Mouse (Mus musculus): ENCODE measurements around the gene Por. TPM values are rescaled to one million over a fixed set of nuclear protein-coding genes. Genes with fewer than 3 reads are reported as not detected.
A peak's percentile ranks its signal among the peaks of the same experiment; 100 is the strongest.

The Por gene
- total and polyA plus RNA-seq, 3 experiments = 40.3 to 64.4 TPM; not detected in 1

GRCm38 (mm10) chr5:135621725-135622124 is 48.1 kb upstream of the Por start:
- DNase-seq (ENCODE audit: low read depth, low spot score) = peak; percentile 57
- Histone ChIP-seq H3K4me1 (ENCODE audit: control insufficient read depth in 1 of 2, insufficient read depth in 2 of 2, low read length in 2 of 2) (peaks cover 0 to 7% of the 10 kb centered on the region in 2 experiments; a peak in 1 of 4 replicates), H3K79me2 (ENCODE audit: control insufficient read depth, insufficient read depth, low read length, poor library complexity) (no peaks in the 10 kb centered on the region), H3K9ac (ENCODE audit: control insufficient read depth, low read depth, low read length, poor library complexity, severe bottlenecking) (no peak overlapping the region), H3K36me3 (ENCODE audit: control insufficient read depth in 1 of 2, insufficient read depth in 2 of 2, low read length in 2 of 2) (no peaks in the 10 kb centered on the region), H3K4me3 (ENCODE audit: control insufficient read depth in 1 of 2, insufficient read depth in 1 of 2, low read depth in 2 of 2, low read length in 2 of 2) (no peak overlapping the region), H3K9me3 (replicated peaks; ENCODE audit: insufficient read depth, low read length) (no peaks in the 10 kb centered on the region), H3K27ac (ENCODE audit: control insufficient read depth, low read depth, low read length) (no peak overlapping the region), H3K27me3 (ENCODE audit: control insufficient read depth in 1 of 2, insufficient read depth in 2 of 2, low read length in 2 of 2) (peaks cover 0 to 2% of the 10 kb centered on the region in 2 experiments; a peak in 2 of 4 replicates)
- TF ChIP-seq E2F4 (IDR thresholded peaks at IDR 0.05; ENCODE audit: borderline replicate concordance, low read depth, low read length) = no peak
- peak; percentile 16 to 24; a peak in 2 of 4 replicates for TF ChIP-seq EP300 (IDR thresholded peaks at IDR 0.05; ENCODE audit: low read depth in 1 of 2, low read length in 2 of 2)
- TF ChIP-seq TAL1 (IDR thresholded peaks at IDR 0.05; ENCODE audit: low read length) = peak; percentile 12; the same call in 1 of the 2 replicates
- no peak for TF ChIP-seq USF1 (IDR thresholded peaks at IDR 0.05; ENCODE audit: low read depth, low read length)

- H3K27ac ChIP-seq (ENCODE audit: control insufficient read depth, low read depth, low read length) = no peak overlapping the region
- no peaks in the 10 kb centered on the region for H3K36me3 ChIP-seq (ENCODE audit: control insufficient read depth in 1 of 2, insufficient read depth in 2 of 2, low read length in 2 of 2)
- H3K79me2 ChIP-seq (ENCODE audit: control insufficient read depth, insufficient read depth, low read length, poor library complexity) = no peaks in the 10 kb centered on the region
- H3K4me1 ChIP-seq (ENCODE audit: control insufficient read depth in 1 of 2, insufficient read depth in 2 of 2, low read length in 2 of 2) = peaks cover 0 to 7% of the 10 kb centered on the region in 2 experiments; a peak in 1 of 4 replicates
- no peaks in the 10 kb centered on the region for H3K9me3 ChIP-seq (replicated peaks; ENCODE audit: insufficient read depth, low read length)
- TF ChIP-seq GABPA (IDR thresholded peaks at IDR 0.05; ENCODE audit: low read depth, low read length) (no peak), CTCF (IDR thresholded peaks at IDR 0.05 in 2 of 3, conservative IDR thresholded peaks at IDR 0.05 in 1 of 3; ENCODE audit: control insufficient read depth in 1 of 3, insufficient read depth in 1 of 3, low read depth in 2 of 3, low read length in 3 of 3, poor library complexity in 1 of 3, severe bottlenecking in 1 of 3) (no peak), MEF2A (IDR thresholded peaks at IDR 0.05; ENCODE audit: extremely low read depth, insufficient replicate concordance, low read depth, low read length, poor library complexity, severe bottlenecking) (no peak), KAT2A (conservative IDR thresholded peaks at IDR 0.05; ENCODE audit: low read depth, low read length) (no peak), ZNF384 (IDR thresholded peaks at IDR 0.05; ENCODE audit: low read depth, low read length) (no peak), ZC3H11A (IDR thresholded peaks at IDR 0.05; ENCODE audit: low read depth, low read length) (no peak), USF1 (IDR thresholded peaks at IDR 0.05; ENCODE audit: low read depth, low read length) (no peak), CHD2 (IDR thresholded peaks at IDR 0.05; ENCODE audit: low read length) (no peak), E2F4 (IDR thresholded peaks at IDR 0.05; ENCODE audit: borderline replicate concordance, low read depth, low read length) (no peak), ZMIZ1 (IDR thresholded peaks at IDR 0.05; ENCODE audit: low read depth, low read length) (no peak), SIN3A (IDR thresholded peaks at IDR 0.05; ENCODE audit: low read length) (no peak), TCF12 (IDR thresholded peaks at IDR 0.05; ENCODE audit: low read depth, low read length) (no peak), EP300 (IDR thresholded peaks at IDR 0.05; ENCODE audit: low read depth in 1 of 2, low read length in 2 of 2) (no peak), TBP (IDR thresholded peaks at IDR 0.05; ENCODE audit: low read depth, low read length) (no peak)
- H3K4me3 ChIP-seq (ENCODE audit: control insufficient read depth in 1 of 2, insufficient read depth in 1 of 2, low read depth in 2 of 2, low read length in 2 of 2) = no peak overlapping the region
- H3K9ac ChIP-seq (ENCODE audit: control insufficient read depth, low read depth, low read length, poor library complexity, severe bottlenecking) = no peak overlapping the region
- DNase-seq (ENCODE audit: low read depth, low spot score) = peak; percentile 2
- no peaks in the 10 kb centered on the region; a peak in 2 of 4 replicates for H3K27me3 ChIP-seq (ENCODE audit: control insufficient read depth in 1 of 2, insufficient read depth in 2 of 2, low read length in 2 of 2)
Measured at GRCm38 (mm10) chr5:135623006-135623563, 46.7 kb upstream of the Por start.
